Mouse (Mus musculus): Measurements from ENCODE around the gene Btrc.

Gene Btrc

GRCm38 (mm10) chr19:45474686-45475085, 111.2 kb downstream of the Btrc start:
- no peak for DNase-seq (ENCODE audit: low spot score)

GRCm38 (mm10) chr19:45475928-45476553, 112.5 kb downstream of the Btrc start:
- peak; percentile 65 for DNase-seq (ENCODE audit: low spot score)

- DNase-seq (ENCODE audit: low spot score), result no peak
Measured at GRCm38 (mm10) chr19:45479548-45479947, 116.0 kb downstream of the Btrc start.

GRCm38 (mm10) chr19:45480490-45480889, 117.0 kb downstream of the Btrc start:
- DNase-seq (ENCODE audit: low spot score), result no peak

- DNase-seq (ENCODE audit: low spot score), result no peak
Measured at GRCm38 (mm10) chr19:45480951-45481350, 117.4 kb downstream of the Btrc start.

- no peak for DNase-seq (ENCODE audit: low spot score)
Measured at GRCm38 (mm10) chr19:45483470-45483869, 119.9 kb downstream of the Btrc start.

- peak; percentile 31 for DNase-seq (ENCODE audit: low spot score)
Measured at GRCm38 (mm10) chr19:45486206-45486991, 122.9 kb downstream of the Btrc start.

GRCm38 (mm10) chr19:45486992-45487387, 123.5 kb downstream of the Btrc start:
- no peak for DNase-seq (ENCODE audit: low spot score)

- no peak for DNase-seq (ENCODE audit: low spot score)
Measured at GRCm38 (mm10) chr19:45489961-45490360, 126.4 kb downstream of the Btrc start.

- no peak for DNase-seq (ENCODE audit: low spot score)
Measured at GRCm38 (mm10) chr19:45491246-45491645, 127.7 kb downstream of the Btrc start.

GRCm38 (mm10) chr19:45494121-45494775, 130.7 kb downstream of the Btrc start:
- DNase-seq (ENCODE audit: low spot score), result no peak

- no peak for DNase-seq (ENCODE audit: low spot score)
Measured at GRCm38 (mm10) chr19:45505446-45505845, 141.9 kb downstream of the Btrc start.

GRCm38 (mm10) chr19:45507531-45507930, 144.0 kb downstream of the Btrc start:
- no peak for DNase-seq (ENCODE audit: low spot score)

- no peak for DNase-seq (ENCODE audit: low spot score)
Measured at GRCm38 (mm10) chr19:45510680-45511079, 147.1 kb downstream of the Btrc start.

- DNase-seq (ENCODE audit: low spot score), result no peak
Measured at GRCm38 (mm10) chr19:45511406-45511805, 147.9 kb downstream of the Btrc start.

GRCm38 (mm10) chr19:45515341-45515740, 151.8 kb downstream of the Btrc start:
- DNase-seq (ENCODE audit: low spot score), result no peak

GRCm38 (mm10) chr19:45516264-45516663, 152.7 kb downstream of the Btrc start:
- no peak for DNase-seq (ENCODE audit: low spot score)

GRCm38 (mm10) chr19:45527382-45527781, 163.8 kb downstream of the Btrc start:
- DNase-seq (ENCODE audit: low spot score), result no peak

GRCm38 (mm10) chr19:45527931-45528534, 164.5 kb downstream of the Btrc start:
- DNase-seq (ENCODE audit: low spot score), result no peak

- peak; percentile 48 for DNase-seq (ENCODE audit: low spot score)
Measured at GRCm38 (mm10) chr19:45529294-45529693, 165.8 kb downstream of the Btrc start.

GRCm38 (mm10) chr19:45530200-45530995, 166.9 kb downstream of the Btrc start:
- no peak for DNase-seq (ENCODE audit: low spot score)

GRCm38 (mm10) chr19:45531554-45531953, 168.0 kb downstream of the Btrc start:
- no peak for DNase-seq (ENCODE audit: low spot score)
